Mouse (Mus musculus) CH12.LX (cell line): ENCODE data around the gene Usp19. TPM values are rescaled to one million over a fixed set of nuclear protein-coding genes. Genes with fewer than 3 reads are reported as not detected.

Experiments used
- DNase-seq: peaks from one replicate; pipeline ENCODE4 v3.0.0-alpha.2; 2013; ENCODE audit errors: extremely low read depth
- H3K27ac ChIP-seq: 2 replicates; pipeline ENCODE4 v1.5.1; 2012; ENCODE audit warnings: low read depth, mild to moderate bottlenecking, control low read depth, moderate library complexity; ENCODE audit not compliant: insufficient read depth
- H3K27me3 ChIP-seq: replicated peaks from 2 replicates; pipeline ENCODE3; 2012; ENCODE audit warnings: inconsistent platforms
- H3K36me3 ChIP-seq, 2 experiments: replicated peaks in 1 of 2; 2 replicates each; pipeline versions ENCODE3 to v1.6.1; 2012; ENCODE audit warnings: inconsistent platforms in 1 of 2, low read length in 1 of 2, mild to moderate bottlenecking in 1 of 2, mixed read lengths in 1 of 2, moderate library complexity in 1 of 2; ENCODE audit not compliant: control insufficient read depth in 1 of 2, insufficient read depth in 1 of 2
- H3K4me1 ChIP-seq, 2 experiments: 2 replicates each; pipeline ENCODE4 v1.6.1; 2012; ENCODE audit warnings: inconsistent platforms in 1 of 2, moderate library complexity in 1 of 2; ENCODE audit not compliant: insufficient read depth in 2 of 2, control insufficient read depth in 1 of 2
- H3K4me2 ChIP-seq: 2 replicates; pipeline ENCODE4 v1.6.1; 2012; ENCODE audit warnings: low read depth, mild to moderate bottlenecking, control low read depth; ENCODE audit not compliant: poor library complexity, insufficient read depth, severe bottlenecking
- H3K4me3 ChIP-seq, 3 experiments: fragments of 150-350 bp in 1 of 3; sonication (generic) in 1 of 3; replicated peaks in 1 of 3; 2 replicates each; pipeline versions ENCODE3 to v1.5.1; 2011 to 2012; ENCODE audit warnings: low read depth in 2 of 3, low read length in 2 of 3, mild to moderate bottlenecking in 2 of 3, moderate library complexity in 2 of 3, control low read depth in 1 of 3, improper control_type of control experiment in 1 of 3, inconsistent platforms in 1 of 3, mixed read lengths in 1 of 3; ENCODE audit not compliant: poor library complexity in 1 of 3
- H3K79me2 ChIP-seq: replicated peaks from 2 replicates; pipeline ENCODE4 v1.6.1; 2012; ENCODE audit warnings: mild to moderate bottlenecking, moderate library complexity; ENCODE audit not compliant: control insufficient read depth, poor library complexity, insufficient read depth, severe bottlenecking; ENCODE audit errors: extremely low read depth
- H3K9ac ChIP-seq: 2 replicates; pipeline ENCODE4 v1.6.1; 2012; ENCODE audit warnings: low read depth, mild to moderate bottlenecking, control low read depth, moderate library complexity; ENCODE audit not compliant: insufficient read depth
- H3K9me3 ChIP-seq: replicated peaks from 2 replicates; pipeline ENCODE3; 2012; ENCODE audit warnings: low read length, inconsistent platforms, mixed read lengths
- BHLHE40 ChIP-seq: IDR thresholded peaks from 2 replicates; pipeline ENCODE4 v1.6.1; 2011; ENCODE audit warnings: mild to moderate bottlenecking, low read depth, low read length, improper control_type of control experiment
- CHD2 ChIP-seq: IDR thresholded peaks from 2 replicates; pipeline ENCODE4 v1.6.1; 2011; ENCODE audit warnings: low read length, improper control_type of control experiment
- CTCF ChIP-seq, 2 experiments: IDR thresholded peaks in 1 of 2; conservative IDR thresholded peaks in 1 of 2; 2 replicates each; pipeline ENCODE4 v1.5.1; 2011 to 2012; ENCODE audit warnings: low read depth in 2 of 2, low read length in 2 of 2, improper control_type of control experiment in 1 of 2, inconsistent platforms in 1 of 2, mild to moderate bottlenecking in 1 of 2, moderate library complexity in 1 of 2
- E2F4 ChIP-seq: IDR thresholded peaks from 2 replicates; pipeline ENCODE4 v1.6.1; 2011; ENCODE audit warnings: low read depth, low read length, improper control_type of control experiment; ENCODE audit not compliant: insufficient replicate concordance
- ELF1 ChIP-seq: IDR thresholded peaks from 2 replicates; pipeline ENCODE4 v1.6.1; 2014; ENCODE audit warnings: low read depth, mild to moderate bottlenecking, inconsistent platforms, low read length, improper control_type of control experiment
- HCFC1 ChIP-seq: IDR thresholded peaks from 2 replicates; pipeline ENCODE4 v1.6.1; 2012; ENCODE audit warnings: low read depth, mild to moderate bottlenecking, inconsistent platforms, low read length, improper control_type of control experiment
- IRF4 ChIP-seq: IDR thresholded peaks from 2 replicates; pipeline ENCODE4 v1.6.1; 2014; ENCODE audit warnings: low read depth, mild to moderate bottlenecking, inconsistent platforms, low read length, improper control_type of control experiment
- JUN ChIP-seq: IDR thresholded peaks from 2 replicates; pipeline ENCODE4 v1.6.1; 2011; ENCODE audit warnings: low read depth, mild to moderate bottlenecking, low read length, improper control_type of control experiment, moderate library complexity; ENCODE audit not compliant: insufficient read depth
- KAT2A ChIP-seq: IDR thresholded peaks from 2 replicates; pipeline ENCODE4 v1.6.1; 2012; ENCODE audit warnings: low read length, improper control_type of control experiment, inconsistent platforms; ENCODE audit not compliant: insufficient replicate concordance
- MAFK ChIP-seq: IDR thresholded peaks from 2 replicates; pipeline ENCODE4 v1.6.1; 2011; ENCODE audit warnings: low read length, improper control_type of control experiment; ENCODE audit not compliant: insufficient replicate concordance
- MAX ChIP-seq: IDR thresholded peaks from 2 replicates; pipeline ENCODE4 v1.6.1; 2011; ENCODE audit warnings: low read length, improper control_type of control experiment
- MAZ ChIP-seq: IDR thresholded peaks from 2 replicates; pipeline ENCODE4 v1.6.1; 2012; ENCODE audit warnings: low read depth, mild to moderate bottlenecking, inconsistent platforms, low read length, improper control_type of control experiment, moderate library complexity
- MEF2A ChIP-seq: IDR thresholded peaks from 2 replicates; pipeline ENCODE4 v1.6.1; 2014; ENCODE audit warnings: low read depth, mild to moderate bottlenecking, inconsistent platforms, low read length, improper control_type of control experiment, borderline replicate concordance
- MXI1 ChIP-seq: IDR thresholded peaks from 2 replicates; pipeline ENCODE4 v1.6.1; 2011; ENCODE audit warnings: mild to moderate bottlenecking, low read depth, low read length, improper control_type of control experiment
- NELFE ChIP-seq: IDR thresholded peaks from 2 replicates; pipeline ENCODE4 v1.6.1; 2011; ENCODE audit warnings: low read depth, low read length, improper control_type of control experiment
- NRF1 ChIP-seq: IDR thresholded peaks from 2 replicates; pipeline ENCODE4 v1.6.1; 2014; ENCODE audit warnings: low read depth, mild to moderate bottlenecking, inconsistent platforms, low read length, improper control_type of control experiment, moderate library complexity
- POLR2A ChIP-seq: IDR thresholded peaks from 2 replicates; pipeline ENCODE4 v1.6.1; 2011; ENCODE audit warnings: low read depth, mild to moderate bottlenecking, improper control_type of control experiment, low read length
- POLR2AphosphoS2 ChIP-seq: IDR thresholded peaks from 2 replicates; pipeline ENCODE4 v1.6.1; 2011; ENCODE audit warnings: low read depth, low read length, improper control_type of control experiment
- SIN3A ChIP-seq: IDR thresholded peaks from 2 replicates; pipeline ENCODE4 v1.6.1; 2012; ENCODE audit warnings: low read length, improper control_type of control experiment, inconsistent platforms
- SMC3 ChIP-seq: IDR thresholded peaks from 2 replicates; pipeline ENCODE4 v1.6.1; 2011; ENCODE audit warnings: low read depth, low read length, improper control_type of control experiment
- TBP ChIP-seq: conservative IDR thresholded peaks from 2 replicates; pipeline ENCODE4 v1.6.1; 2011; ENCODE audit warnings: low read depth, low read length, improper control_type of control experiment
- TCF12 ChIP-seq: IDR thresholded peaks from 2 replicates; pipeline ENCODE4 v1.6.1; 2014; ENCODE audit warnings: low read depth, mild to moderate bottlenecking, inconsistent platforms, low read length, improper control_type of control experiment
- UBTF ChIP-seq: IDR thresholded peaks from 2 replicates; pipeline ENCODE4 v1.6.1; 2012; ENCODE audit warnings: low read depth, mild to moderate bottlenecking, inconsistent platforms, low read length, improper control_type of control experiment, moderate library complexity
- USF1 ChIP-seq: IDR thresholded peaks from 2 replicates; pipeline ENCODE4 v1.6.1; 2014; ENCODE audit warnings: low read depth, mild to moderate bottlenecking, inconsistent platforms, low read length, improper control_type of control experiment
- USF2 ChIP-seq: conservative IDR thresholded peaks from 2 replicates; pipeline ENCODE4 v1.6.1; 2011; ENCODE audit warnings: low read depth, low read length, improper control_type of control experiment
- ZC3H11A ChIP-seq: IDR thresholded peaks from 2 replicates; pipeline ENCODE4 v1.6.1; 2012; ENCODE audit warnings: low read depth, mild to moderate bottlenecking, inconsistent platforms, low read length, improper control_type of control experiment
- ZKSCAN1 ChIP-seq: IDR thresholded peaks from 2 replicates; pipeline ENCODE4 v1.6.1; 2012; ENCODE audit warnings: low read depth, inconsistent platforms, low read length, improper control_type of control experiment, borderline replicate concordance
- ZMIZ1 ChIP-seq: IDR thresholded peaks from 2 replicates; pipeline ENCODE4 v1.6.1; 2012; ENCODE audit warnings: low read depth, mild to moderate bottlenecking, inconsistent platforms, low read length, improper control_type of control experiment
- ZNF384 ChIP-seq: IDR thresholded peaks from 2 replicates; pipeline ENCODE4 v1.6.1; 2012; ENCODE audit warnings: low read depth, low read length, improper control_type of control experiment, inconsistent platforms
- dilution Hi-C: fragments of 300-500 bp; cut with MboI; formaldehyde crosslinking; loops from 2 replicates; pipeline ENCODE4 v1.14.3; 2020; ENCODE audit warnings: low sequenced_read_pairs; ENCODE audit not compliant: extremely low pct_unique_long_range_greater_than_20kb, extremely low pct_ligation_motif_present
- in situ Hi-C: fragments of 300-500 bp; cut with MboI; formaldehyde crosslinking; loops from 3 replicates; pipeline ENCODE4 v1.14.3; 2019; ENCODE audit warnings: low sequenced_read_pairs, low pct_ligation_motif_present, low pct_unique_long_range_greater_than_20kb, mixed read lengths
- polyA plus RNA-seq: library from polyadenylated mRNA; unstranded; fragments of >175 nt; gene quantifications from 2 replicates; pipeline ENCODE4 v1.2.1, GENCODE M21; 2012; ENCODE audit warnings: low read depth; ENCODE audit not compliant: insufficient read length
- total RNA-seq, 2 experiments: library from RNA; depleted of rRNA; stranded (reverse); fragments of 300-350 nt in 1 of 2; fragments of >200 nt in 1 of 2; gene quantifications; 2 replicates each; pipeline ENCODE4 v1.2.3; 2012 to 2014

The Usp19 gene
- total and polyA plus RNA-seq, 3 experiments = 36.5 to 106 (median 69.9) TPM

- Histone ChIP-seq H3K4me1 (peaks cover 10 to 24% of the 10 kb centered on the region in 2 experiments), H3K4me3 (peak overlapping the region in 2 of 3 experiments; percentile 30 to 84), H3K9ac (no peak overlapping the region), H3K27me3 (no peaks in the 10 kb centered on the region), H3K9me3 (no peaks in the 10 kb centered on the region), H3K79me2 (peaks cover 21% of the 10 kb centered on the region), H3K27ac (no peak overlapping the region), H3K4me2 (no peak overlapping the region), H3K36me3 (peaks cover 15 to 33% of the 10 kb centered on the region in 2 experiments)
- in situ Hi-C loops (no loop called here), dilution Hi-C loops (no loop called here)
- DNase-seq = no peak
- TF ChIP-seq POLR2AphosphoS2 = no peak
- TF ChIP-seq USF1 = no peak
- no peak for TF ChIP-seq MAFK
- TF ChIP-seq ZC3H11A = no peak
- TF ChIP-seq HCFC1 = no peak
- no peak for TF ChIP-seq KAT2A
- TF ChIP-seq CHD2 = no peak
- TF ChIP-seq, all 38 proteins: peak for 0
These were observed 30.5 kb upstream of the Usp19 start for GRCm38 (mm10) chr9:108459939-108460318.

GRCm38 (mm10) chr9:108460319-108461178 lies 29.9 kb upstream of the Usp19 start, which contains the start of gene Ccdc71:
Gene Ccdc71 (plus strand): TSS chr9:108460527.
- no peaks in the 10 kb centered on the region for H3K27me3 ChIP-seq
- H3K4me3 ChIP-seq = peak within 1 kb of the TSS; percentile 69 to 84 (median 83)
- peak within 1 kb of the TSS; percentile 85 for H3K9ac ChIP-seq
- in situ Hi-C loops = no loop called here
- no peaks in the 10 kb centered on the region for H3K9me3 ChIP-seq
- DNase-seq = peak; percentile 89
- peaks cover 21% of the 10 kb centered on the region for H3K79me2 ChIP-seq
- peaks cover 19 to 39% of the 10 kb centered on the region in 2 experiments for H3K36me3 ChIP-seq
- TF ChIP-seq ZNF384 (no peak), E2F4 (no peak), KAT2A (peak; percentile 92; the same call in 1 of the 2 replicates), ZMIZ1 (peak; percentile 49; the same call in 1 of the 2 replicates), ZKSCAN1 (peak; percentile 19; the same call in 1 of the 2 replicates), BHLHE40 (no peak), CTCF (conservative IDR thresholded peaks at IDR 0.05 in 1 of 2, IDR thresholded peaks at IDR 0.05 in 1 of 2; ENCODE audit: low read depth in 2 of 2, low read length in 2 of 2) (no peak), NRF1 (peak; percentile 68), SMC3 (no peak), POLR2A (peak; percentile 80), TBP (no peak), CHD2 (peak; percentile 99), ELF1 (peak; percentile 93), USF2 (no peak), MXI1 (peak; percentile 42; the same call in 1 of the 2 replicates), MAX (peak; percentile 32; the same call in 1 of the 2 replicates), UBTF (no peak), JUN (no peak), HCFC1 (peak; percentile 94), IRF4 (peak; percentile 32; the same call in 1 of the 2 replicates), MEF2A (peak; percentile 51; the same call in 1 of the 2 replicates), SIN3A (peak; percentile 71; the same call in 1 of the 2 replicates), NELFE (peak; percentile 75), TCF12 (peak; percentile 60; the same call in 1 of the 2 replicates), MAZ (peak; percentile 56; the same call in 1 of the 2 replicates)
- TF ChIP-seq, all 38 proteins: peak for 16
- H3K4me1 ChIP-seq = peaks cover 10 to 24% of the 10 kb centered on the region in 2 experiments
- peak within 1 kb of the TSS; percentile 92 for H3K4me2 ChIP-seq
- dilution Hi-C loops = no loop called here
- no peak within 1 kb of the TSS for H3K27ac ChIP-seq
